Mouse (Mus musculus): ENCODE results near the gene Hmgn1.
A peak's percentile ranks its signal among the peaks of the same experiment; 100 is the strongest.
"Not testable (repeated sequence)": the region's sequence is repeated elsewhere in the genome, so short reads cannot be mapped to it uniquely, and the experiment has no call there.

Gene Hmgn1

GRCm38 (mm10) chr16:96120022-96120623 lies 7.4 kb downstream of the Hmgn1 start:
- DNase-seq, result no peak

GRCm38 (mm10) chr16:96114729-96115128 lies 12.8 kb downstream of the Hmgn1 start:
- no peak for DNase-seq

DNA sequence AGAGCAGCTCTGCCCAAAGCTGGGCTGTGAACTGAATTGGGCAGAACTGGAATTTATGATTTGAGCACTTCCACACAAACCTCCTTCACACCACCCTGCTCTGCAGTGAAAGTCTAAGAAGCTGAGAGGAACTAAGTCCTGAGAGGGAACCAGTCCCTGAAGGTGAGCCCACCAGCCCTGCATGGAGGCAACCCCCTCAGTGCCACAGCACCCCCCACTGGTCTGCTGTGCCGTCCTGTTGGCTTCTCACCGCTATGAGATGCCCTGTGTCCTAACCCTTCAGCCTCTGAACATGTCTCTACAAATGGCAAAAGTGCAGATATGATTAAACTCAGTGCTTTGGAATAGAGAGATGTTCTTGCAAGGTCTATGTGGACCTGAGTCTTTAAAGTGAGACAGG lies 14.8 kb downstream of the Hmgn1 start:
- DNase-seq, result no peak

DNA sequence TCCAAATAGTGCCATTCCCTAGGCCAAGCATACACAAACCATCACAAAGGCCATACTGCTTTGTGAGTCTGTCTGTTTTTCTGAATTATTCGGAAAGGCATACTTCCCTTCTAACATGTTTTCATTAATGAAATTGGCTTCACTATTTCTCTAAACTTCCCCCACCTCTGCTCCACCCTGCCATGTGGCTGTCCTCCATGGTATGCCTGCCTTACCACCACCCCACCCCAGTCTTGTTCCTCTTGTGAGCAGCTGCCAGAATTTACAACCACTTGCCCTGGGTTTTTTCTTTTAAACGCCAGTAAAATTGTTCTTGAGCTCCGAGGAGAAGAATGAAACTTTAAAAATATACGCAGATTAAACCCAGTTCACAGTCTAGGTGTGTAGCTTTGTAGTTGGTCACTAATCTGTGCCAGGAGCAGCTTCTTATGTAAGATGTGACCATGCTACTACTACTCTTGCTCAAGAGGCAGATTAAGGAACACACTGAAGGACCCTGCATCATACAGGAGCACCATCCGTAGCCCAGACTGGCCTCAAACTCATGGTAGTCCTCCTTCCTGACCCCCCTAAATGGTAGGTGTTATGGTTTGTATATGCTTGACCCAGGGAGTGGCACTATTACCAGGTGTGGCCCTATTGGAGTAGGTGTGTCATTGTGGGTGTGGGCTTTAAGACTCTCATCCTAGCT lies 16.7 kb downstream of the Hmgn1 start:
- DNase-seq, result no peak

DNA sequence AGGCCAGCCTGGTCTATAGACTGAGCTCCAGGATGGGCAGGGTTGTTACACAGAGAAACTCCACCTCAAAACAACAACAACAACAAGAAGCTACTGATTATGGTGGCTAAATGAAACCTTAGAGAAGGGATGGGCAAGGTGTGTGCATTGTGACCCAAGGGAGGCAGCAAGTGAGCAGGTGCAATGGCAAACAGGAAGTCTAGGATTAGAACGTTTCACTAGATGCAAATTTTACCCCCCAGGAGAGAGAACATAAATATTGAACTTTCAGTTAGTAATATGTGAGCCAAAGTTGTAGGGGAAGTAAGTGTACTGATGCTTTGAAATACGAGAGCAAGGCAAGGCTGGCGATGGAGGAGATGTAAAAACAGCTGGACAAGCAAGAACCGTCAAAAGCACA lies 17.9 kb downstream of the Hmgn1 start:
- no peak for DNase-seq

- DNase-seq, result peak; percentile 65
These were observed 24.5 kb downstream of the Hmgn1 start for GRCm38 (mm10) chr16:96103036-96103435.

- not testable (repeated sequence) for DNase-seq
These were observed 29.7 kb downstream of the Hmgn1 start for GRCm38 (mm10) chr16:96097811-96098210.

- DNase-seq, result no peak
These were observed 31.6 kb downstream of the Hmgn1 start for GRCm38 (mm10) chr16:96095966-96096365.

GRCm38 (mm10) chr16:96091515-96092504 lies 35.7 kb downstream of the Hmgn1 start:
- DNase-seq, result peak; percentile 58

DNA sequence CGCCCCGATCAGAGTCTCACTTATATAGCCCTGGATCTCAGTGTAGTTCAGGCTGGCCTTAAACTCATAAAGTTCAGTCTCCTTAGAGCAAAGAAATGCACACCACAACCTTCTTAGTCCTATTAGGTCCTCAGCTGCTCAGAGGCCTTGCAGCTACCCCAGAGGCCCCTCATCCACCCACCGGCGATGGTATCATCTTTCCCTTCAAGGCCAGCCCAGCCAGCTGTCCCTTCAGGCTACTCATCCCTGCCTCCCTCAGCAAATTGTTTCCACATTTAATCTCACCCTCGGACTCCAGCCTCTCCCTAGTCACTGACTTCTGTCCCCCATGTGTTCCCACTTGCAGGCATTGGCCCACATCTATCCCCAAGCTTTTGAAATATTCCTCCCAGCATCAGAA lies 39.4 kb downstream of the Hmgn1 start:
- no peak for DNase-seq

DNA sequence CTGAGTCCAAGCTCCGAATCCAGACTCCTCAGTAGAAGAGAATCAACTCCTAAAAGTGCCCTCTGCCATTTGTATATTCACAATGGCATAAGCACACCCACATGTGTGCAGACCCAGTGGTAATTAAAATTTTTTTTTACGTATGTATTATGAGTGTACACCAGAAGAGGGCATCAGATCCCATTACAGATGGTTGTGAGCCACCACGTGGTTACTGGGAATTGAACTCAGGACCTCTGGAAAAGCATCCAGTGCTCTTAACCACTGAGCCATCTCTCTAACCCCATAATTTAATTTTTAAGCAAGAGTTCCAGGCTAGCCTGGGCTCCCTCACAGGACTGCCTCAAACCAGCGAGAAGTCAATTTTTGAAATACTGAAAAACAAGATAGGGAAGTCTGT lies 40.1 kb downstream of the Hmgn1 start:
- no peak for DNase-seq

DNA sequence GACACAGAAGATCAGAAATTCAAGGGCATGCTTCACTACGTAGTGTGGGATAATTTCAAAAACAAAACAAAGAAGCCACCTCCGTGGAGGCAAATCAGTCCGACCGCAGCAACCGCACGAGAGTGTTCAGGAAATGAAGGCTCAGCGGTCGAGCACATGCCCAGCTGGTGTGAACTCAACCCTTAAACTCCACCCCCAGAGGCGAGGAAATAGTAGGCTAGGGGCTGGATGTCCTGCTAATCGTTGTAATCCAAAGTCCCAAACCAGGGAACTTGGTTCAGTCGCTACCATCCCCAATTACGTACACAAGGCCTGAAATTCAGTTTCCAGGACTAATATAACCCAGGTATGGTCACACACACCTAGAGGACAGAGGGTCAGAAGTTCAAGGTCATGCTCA lies 40.5 kb downstream of the Hmgn1 start:
- no peak for DNase-seq

GRCm38 (mm10) chr16:96085597-96085996 lies 41.9 kb downstream of the Hmgn1 start:
- DNase-seq, result no peak

GRCm38 (mm10) chr16:96083179-96083646 lies 44.3 kb downstream of the Hmgn1 start:
- DNase-seq, result peak; percentile 74

GRCm38 (mm10) chr16:96082301-96083178 lies 45.0 kb downstream of the Hmgn1 start, which contains the start of gene Brwd1:
Brwd1 (minus strand) TSS chr16:96082526.
- DNase-seq, result peak; percentile 95

DNA sequence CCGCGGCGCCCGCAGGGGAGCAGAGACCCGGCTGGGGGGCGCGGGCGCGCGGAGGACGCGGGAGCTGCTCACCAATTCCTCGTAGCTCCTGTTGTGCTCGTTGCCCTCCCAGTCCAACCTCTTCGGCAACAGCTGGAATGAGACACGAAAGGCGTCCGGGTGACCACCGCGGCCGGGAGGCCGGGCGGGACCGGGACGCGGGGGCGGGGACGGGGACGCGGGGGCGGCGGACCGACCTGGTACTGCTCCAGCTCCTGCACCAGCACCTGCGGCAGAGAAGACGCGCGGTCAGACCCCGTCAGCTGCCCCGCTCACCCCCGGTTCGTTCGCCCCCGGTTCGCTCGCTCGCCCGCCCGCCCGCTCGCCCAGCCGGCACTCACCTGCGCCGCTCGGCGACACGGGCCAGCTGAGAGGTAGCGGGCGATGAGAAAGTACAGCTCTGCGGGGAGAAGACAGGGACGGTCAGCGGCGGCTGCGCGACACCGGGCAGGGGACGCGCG lies 45.7 kb downstream of the Hmgn1 start:
- peak; percentile 62 for DNase-seq

- peak; percentile 92 for DNase-seq
These were observed 46.2 kb downstream of the Hmgn1 start for GRCm38 (mm10) chr16:96081331-96081730.

GRCm38 (mm10) chr16:96080524-96080923 lies 47.0 kb downstream of the Hmgn1 start:
- DNase-seq, result no peak
